Mouse (Mus musculus) embryo, embryonic 11 days (tissue): Measurements from ENCODE around the gene Ephx3.
A peak's percentile ranks its signal among the peaks of the same experiment; 100 is the strongest.
"Not testable (repeated sequence)": the region's sequence is repeated elsewhere in the genome, so short reads cannot be mapped to it uniquely, and the experiment has no call there.

ENCODE experiments used
- DNase-seq: peaks from one replicate; pipeline ENCODE4 v3.0.0-alpha.2; 2015

Ephx3 gene

GRCm38 (mm10) chr17:32188863-32189636 is at the start of gene Ephx3:
Gene Ephx3, minus strand, starts transcription at chr17:32189549.
- DNase-seq = peak; percentile 57

- no peak for DNase-seq
These were observed 49.2 kb upstream of the Ephx3 start for GRCm38 (mm10) chr17:32238589-32238988.

DNA sequence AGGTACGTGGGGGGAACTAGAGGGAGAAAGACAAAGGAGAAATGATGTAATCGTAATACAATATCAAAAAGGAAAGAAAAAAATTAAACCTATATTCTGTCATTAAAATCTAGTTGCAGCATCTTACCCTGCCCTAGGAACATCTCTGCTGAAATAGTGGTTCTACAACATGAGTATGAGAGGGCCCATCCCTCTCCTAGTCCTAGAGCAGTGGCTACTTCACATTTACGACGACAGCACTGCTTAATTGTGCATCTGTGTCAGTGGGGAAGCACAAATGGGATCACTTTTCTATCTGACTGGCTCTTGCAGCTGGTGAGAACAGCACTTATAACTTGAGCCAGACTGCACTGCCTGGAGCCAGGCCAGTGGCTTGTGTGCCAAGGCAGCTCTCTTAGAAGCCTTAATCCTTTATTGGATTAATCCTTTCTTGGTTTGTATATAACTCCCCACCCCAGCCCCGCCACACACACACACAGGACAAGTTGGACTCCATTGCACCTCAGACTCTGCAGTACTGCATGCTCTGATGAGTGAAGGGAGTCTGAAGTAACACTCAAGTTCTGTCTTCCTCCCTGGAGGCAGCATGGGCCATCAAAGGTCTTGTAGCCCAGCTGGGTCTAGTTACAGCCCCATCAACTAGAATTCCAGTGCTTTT is 46.3 kb upstream of the Ephx3 start:
- DNase-seq = peak; percentile 43

- DNase-seq = no peak
These were observed 43.8 kb upstream of the Ephx3 start for GRCm38 (mm10) chr17:32233174-32233573.

GRCm38 (mm10) chr17:32229256-32229655 is 39.9 kb upstream of the Ephx3 start:
- DNase-seq = no peak

GRCm38 (mm10) chr17:32220873-32221272 is 31.5 kb upstream of the Ephx3 start:
- DNase-seq = peak; percentile 17

- not testable (repeated sequence) for DNase-seq
These were observed 26.2 kb upstream of the Ephx3 start for GRCm38 (mm10) chr17:32215587-32215986.

- DNase-seq = not testable (repeated sequence)
These were observed 22.2 kb upstream of the Ephx3 start for GRCm38 (mm10) chr17:32211554-32211953.

DNA sequence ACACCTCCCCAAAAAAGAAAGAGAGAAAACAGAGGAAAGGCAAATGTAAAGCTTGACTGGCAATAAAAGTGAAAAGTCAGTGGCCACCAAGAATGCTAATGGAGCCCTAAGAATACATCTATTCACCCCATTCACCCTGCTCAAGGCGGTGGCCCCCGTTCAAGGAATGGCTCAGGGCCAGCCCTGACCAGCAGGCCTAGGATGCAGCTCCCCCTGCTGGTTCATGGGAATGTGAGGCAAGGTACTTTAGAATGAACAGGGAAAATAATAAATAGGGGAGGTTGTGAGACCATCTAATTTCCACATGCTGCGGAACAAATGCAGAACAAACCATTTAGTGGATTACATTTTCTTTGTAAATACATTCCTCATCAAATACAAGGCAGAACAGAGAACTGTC is 20.4 kb upstream of the Ephx3 start:
- peak; percentile 79 for DNase-seq

GRCm38 (mm10) chr17:32209144-32209543 is 19.8 kb upstream of the Ephx3 start:
- peak; percentile 29 for DNase-seq

GRCm38 (mm10) chr17:32207586-32208245 is 18.4 kb upstream of the Ephx3 start:
- no peak for DNase-seq

- DNase-seq = no peak
These were observed 16.0 kb upstream of the Ephx3 start for GRCm38 (mm10) chr17:32205345-32205744.

DNA sequence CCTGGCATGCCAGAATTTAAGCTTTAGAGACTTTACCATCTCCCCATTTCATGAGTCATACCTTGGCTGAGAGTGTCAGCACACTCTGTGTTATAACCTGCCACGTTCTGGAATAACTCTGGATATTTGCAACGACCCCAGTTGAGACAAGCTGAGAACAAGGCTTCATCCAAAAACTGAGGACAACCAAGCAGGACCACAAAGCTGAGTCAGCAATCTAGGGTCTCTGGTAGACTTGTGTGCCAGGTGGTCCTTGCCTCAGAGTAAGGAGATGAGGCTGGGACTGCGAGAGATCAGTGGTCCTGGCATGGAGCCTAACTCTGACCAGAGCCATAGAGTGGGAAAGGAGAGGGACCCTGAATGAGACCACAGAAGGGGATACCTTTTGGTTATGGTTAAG is 13.6 kb upstream of the Ephx3 start:
- no peak for DNase-seq

GRCm38 (mm10) chr17:32201086-32201485 is 11.7 kb upstream of the Ephx3 start:
- DNase-seq = no peak

- DNase-seq = no peak
These were observed 10.4 kb upstream of the Ephx3 start for GRCm38 (mm10) chr17:32199796-32200195.

- DNase-seq = no peak
These were observed 7.8 kb upstream of the Ephx3 start for GRCm38 (mm10) chr17:32197156-32197555.

DNA sequence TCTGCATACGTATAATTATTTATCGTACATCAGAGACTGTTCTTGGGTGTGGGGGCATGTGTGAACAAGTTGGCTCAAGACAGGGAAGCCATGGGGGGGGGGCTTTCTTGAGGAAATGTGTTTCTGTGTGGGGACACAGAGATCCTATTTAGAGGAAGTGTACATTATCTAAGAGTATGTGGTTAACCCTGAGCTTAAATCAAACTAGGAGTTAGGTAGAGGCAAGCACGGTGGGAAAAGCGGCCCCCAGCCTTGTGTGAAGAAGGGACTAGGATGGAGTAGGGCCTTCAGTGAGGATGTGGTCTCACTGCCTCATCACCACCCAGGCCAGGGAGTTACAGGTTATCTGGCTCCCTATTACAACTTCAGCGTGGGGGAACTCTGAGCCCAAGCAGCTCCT is 6.4 kb upstream of the Ephx3 start:
- DNase-seq = no peak

DNA sequence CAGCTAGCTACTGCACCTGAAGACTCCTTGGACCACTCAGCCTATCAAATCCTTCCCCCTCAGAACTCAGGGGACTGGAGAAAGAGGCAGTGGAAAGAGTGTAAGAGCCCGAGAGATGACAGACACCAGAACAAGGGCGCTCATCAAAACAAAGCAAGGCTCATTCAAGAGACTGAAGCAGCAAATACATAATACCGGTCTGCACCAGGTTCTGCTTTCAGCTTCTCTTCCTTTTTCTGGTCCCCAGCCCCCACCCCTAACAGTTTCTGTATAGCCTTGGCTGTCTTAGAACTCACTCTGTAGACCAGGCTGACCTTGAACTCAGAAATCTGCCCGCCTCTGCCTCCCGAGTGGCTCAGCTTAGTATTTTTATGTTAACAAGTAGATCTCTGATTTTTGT is 3.7 kb upstream of the Ephx3 start:
- no peak for DNase-seq

DNA sequence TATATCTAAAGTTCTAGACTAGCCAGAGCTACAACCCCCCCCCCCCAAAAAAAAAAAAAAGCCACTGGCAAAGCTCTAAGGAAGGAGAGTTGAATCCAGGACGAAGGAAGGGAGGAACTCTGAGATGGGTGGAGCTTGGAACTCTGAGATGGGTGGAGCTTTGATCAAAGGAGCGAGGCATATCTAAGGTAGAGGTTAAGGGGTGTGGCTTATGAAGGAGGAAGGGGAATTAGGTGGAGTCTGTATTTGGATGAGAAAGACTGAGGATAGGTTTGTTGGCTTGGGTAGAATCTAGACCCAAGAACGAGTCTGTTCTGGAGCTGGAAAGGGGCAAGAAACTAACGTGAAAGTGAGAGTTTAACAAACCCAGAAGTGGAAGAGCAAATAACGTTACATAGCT is 501 bp upstream of the Ephx3 start:
- no peak for DNase-seq

DNA sequence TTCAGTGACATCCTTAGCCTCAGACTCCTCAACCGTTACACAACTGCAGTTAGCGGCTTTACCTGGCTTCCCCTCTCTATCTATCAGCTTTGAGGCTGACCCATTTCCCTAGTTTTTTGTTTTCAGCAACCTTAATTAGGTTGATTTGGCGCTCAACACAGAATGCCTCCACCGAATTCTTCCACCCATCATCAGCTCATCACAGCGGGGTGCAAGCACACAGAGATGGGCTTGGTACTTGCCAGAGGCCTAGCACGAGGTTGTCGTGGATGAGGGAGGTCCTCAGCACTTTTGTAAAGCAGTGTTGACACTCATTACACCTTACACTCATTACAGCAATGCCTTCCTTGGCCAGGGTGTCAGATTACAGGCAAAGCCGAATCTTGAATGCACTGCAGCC is 6.3 kb downstream of the Ephx3 start:
- no peak for DNase-seq

GRCm38 (mm10) chr17:32179621-32180491 is 9.5 kb downstream of the Ephx3 start:
- peak; percentile 49 for DNase-seq

DNA sequence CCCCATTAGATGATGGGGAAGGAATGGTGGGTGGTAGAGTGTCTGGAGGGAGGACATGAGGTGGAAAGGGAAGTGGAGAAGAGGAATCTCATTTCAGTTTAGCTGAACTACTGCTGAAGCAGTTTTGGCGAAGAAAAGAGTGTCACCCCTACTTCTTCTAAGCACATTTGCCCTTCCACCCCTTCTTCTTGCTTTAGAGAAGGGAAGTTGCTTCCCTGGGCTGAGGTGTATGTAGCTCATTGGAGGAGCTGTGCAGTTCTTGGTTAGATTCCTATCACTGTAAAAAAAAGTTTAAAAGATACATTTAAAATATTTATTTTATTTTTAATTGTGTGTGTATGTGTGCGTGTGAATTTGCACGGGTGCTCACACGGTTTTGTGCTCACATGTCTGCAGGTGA is 12.4 kb downstream of the Ephx3 start:
- no peak for DNase-seq

- no peak for DNase-seq
These were observed 16.2 kb downstream of the Ephx3 start for GRCm38 (mm10) chr17:32173166-32173565.
